Mouse (Mus musculus) inflammation-experienced regulatory T-cells, adult 16 weeks (primary cell): ENCODE measurements around the gene Rufy3. TPM values are rescaled to one million over a fixed set of nuclear protein-coding genes. Genes with fewer than 3 reads are reported as not detected.

ENCODE experiments used
- polyA plus RNA-seq: library from polyadenylated mRNA; unstranded; fragments of 100-300 nt; shearing (Covaris generic); gene quantifications from one replicate; pipeline ENCODE4 v1.2.1, GENCODE M21; 2017

The Rufy3 gene
- 1.2 TPM for polyA plus RNA-seq

DNA sequence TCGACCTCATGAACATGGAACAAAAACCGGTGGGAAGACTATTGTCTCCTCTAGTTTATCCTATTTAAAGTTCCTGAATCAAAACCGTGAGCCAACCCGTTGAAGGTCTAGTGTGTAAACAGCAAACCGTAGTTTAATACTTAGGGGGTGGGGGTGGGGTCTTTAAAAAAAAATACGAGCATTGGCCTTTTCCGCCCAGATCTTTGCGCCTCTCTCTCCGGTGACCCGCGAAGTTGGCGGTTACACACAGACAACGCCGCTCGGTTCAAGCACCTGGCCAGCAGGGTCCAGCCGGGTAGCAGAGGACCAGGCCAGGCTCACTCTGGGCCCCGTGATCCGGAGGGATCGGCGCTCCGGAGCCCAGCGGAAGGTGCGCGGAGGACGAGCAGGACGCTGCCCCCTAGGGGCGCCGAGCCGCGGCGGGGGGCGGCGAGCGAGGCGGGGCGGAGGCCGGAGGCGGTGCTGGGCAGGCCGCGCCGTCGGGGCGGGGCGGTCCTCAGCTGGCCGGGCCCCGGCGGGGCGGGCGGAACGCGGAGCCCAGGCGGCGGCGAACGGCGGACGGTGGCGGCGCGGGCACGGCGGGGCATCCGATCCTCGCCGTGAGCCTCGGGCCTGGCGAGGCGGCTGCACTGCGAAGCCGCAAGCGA is at the start of gene Rufy3:
TSS of gene Rufy3 (plus strand) at position 540 of the 647 bp plus-strand sequence.

DNA sequence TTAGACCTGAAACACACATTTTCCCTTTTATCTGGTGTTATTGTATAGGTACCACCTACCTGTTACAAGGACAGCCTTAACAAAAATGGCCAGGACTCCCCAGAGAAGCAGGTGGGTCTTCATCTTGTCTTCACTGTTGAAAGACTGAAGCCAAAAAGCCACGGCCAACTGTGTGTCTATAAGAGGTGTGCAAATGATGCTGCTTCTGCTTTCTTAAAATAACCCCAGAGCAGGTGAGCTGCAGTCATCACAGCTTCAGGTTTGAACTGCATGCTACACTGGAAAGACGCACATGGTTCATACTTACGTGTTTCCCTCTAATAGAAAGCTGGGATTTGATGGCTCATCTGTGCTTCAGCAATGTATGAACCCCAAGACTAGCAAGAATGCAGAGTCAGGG is 37.2 kb upstream of the Rufy3 start, which contains the start of gene Jchain:
TSS of gene Jchain (minus strand) at position 235 of the 400 bp plus-strand sequence.

DNA sequence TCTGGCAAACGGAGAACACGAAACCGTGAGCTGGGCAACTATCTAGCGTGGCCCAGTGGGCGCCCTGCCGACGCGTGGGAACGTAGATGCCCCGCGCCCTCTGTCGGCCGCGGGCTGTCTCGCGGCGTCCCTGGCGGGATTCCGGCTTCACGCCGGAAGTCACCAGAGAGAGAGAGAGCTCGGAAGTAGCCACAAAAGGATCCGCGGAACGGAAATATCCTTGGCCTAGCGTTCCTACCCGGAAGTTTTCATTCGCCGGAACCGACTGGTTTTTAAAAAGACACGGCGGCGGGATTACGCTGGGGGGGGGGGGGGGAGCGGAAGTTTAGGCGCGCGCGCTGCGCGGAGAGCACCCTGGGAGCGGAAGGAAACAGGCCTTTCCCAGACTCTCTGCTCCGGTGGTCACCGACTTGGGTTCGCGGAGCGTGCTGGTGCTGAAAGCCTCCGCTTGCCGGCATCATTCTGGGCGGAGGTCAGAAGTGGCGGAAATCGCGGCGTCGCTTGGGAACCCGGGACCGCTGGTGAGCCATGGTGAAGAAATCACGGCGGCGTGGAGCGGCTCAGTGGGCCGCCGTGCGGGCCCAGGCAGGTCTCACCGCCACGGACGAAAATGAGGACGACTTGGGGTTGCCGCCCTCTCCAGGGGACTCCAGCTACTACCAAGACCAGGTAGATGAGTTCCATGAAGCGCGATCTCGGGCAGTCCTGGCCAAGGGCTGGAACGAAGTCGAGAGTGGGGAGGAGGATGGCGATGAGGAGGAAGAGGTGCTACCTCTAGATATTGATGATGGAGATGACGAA is 10.6 kb upstream of the Rufy3 start, which contains the start of gene Utp3:
TSS of gene Utp3 (plus strand) at position 377 of the 801 bp plus-strand sequence.

DNA sequence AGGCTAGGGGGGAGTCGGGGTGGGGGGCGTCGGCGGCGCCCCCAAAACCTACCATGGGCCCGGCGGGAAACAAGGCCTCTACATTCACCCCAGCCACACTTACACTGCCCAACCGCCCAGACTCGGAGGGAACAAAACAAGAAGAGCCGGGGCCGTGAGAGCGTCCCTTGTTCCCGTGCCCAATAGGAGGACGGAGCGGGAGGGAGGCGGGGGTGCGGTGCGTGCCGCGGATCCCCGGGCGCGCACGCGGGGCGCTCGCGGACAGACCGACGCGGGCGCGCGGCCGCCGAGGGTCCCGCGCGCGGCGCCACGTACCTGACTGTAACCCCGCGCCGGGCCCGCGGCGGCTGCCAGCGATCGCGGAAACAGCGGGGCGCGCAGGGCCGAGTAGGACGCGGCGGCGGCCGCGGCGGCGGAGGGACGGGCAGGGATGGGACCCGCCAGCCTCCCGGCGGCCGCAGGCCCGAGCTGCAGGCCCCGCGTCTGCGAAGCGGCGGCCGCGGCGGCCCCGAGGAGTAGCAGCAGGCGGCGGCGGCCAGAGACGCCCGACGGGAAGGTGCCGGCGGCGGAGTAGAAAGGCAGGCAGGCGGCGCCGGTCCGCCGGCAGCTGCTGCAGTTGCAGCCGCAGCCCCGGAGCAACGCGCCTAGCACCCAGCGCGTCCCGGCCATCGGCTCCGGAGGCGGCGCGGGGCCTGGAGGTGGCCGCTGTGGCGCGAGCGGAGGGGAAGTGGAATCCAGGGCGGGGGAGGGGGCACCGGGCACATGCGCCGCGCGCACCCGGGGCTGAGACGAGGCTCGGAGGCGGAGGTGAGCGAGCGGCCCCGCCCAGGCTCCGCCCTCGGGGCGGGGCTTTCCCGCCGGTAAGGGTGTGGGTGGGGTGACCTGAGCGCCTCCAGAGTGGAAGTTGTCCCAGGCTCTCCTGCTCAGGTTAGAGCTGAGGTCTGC is 110.9 kb downstream of the Rufy3 start, which contains the start of gene Grsf1:
TSS of gene Grsf1 (minus strand) at position 729 of the 945 bp plus-strand sequence.

Other genes with a start within 250 kb of the Rufy3 start
- not detected for gene Prol1, start 247.7 kb upstream of the Rufy3 start, polyA plus RNA-seq
- not detected for gene Amtn, start 188.9 kb upstream of the Rufy3 start, polyA plus RNA-seq
- gene Ambn, start 109.0 kb upstream of the Rufy3 start, polyA plus RNA-seq: not detected
- not detected for gene Enam, start 77.1 kb upstream of the Rufy3 start, polyA plus RNA-seq
- gene Jchain, start 37.1 kb upstream of the Rufy3 start, polyA plus RNA-seq: 11.6 TPM
- 120 TPM for gene Utp3, start 10.6 kb upstream of the Rufy3 start, polyA plus RNA-seq
- gene Grsf1, start 111.1 kb downstream of the Rufy3 start, polyA plus RNA-seq: 2.4 TPM
- 13.4 TPM for gene Mob1b, start 155.8 kb downstream of the Rufy3 start, polyA plus RNA-seq
- 99.2 TPM for gene Dck, start 200.0 kb downstream of the Rufy3 start, polyA plus RNA-seq